Mouse (Mus musculus): Measurements from ENCODE around the gene Fam107b. TPM values are rescaled to one million over a fixed set of nuclear protein-coding genes. Genes with fewer than 3 reads are reported as not detected.

Fam107b gene
- polyA plus RNA-seq (2014; fragmentation: Nextera tagmentation; extraction: Ambion mirVana) = 34.4 and 40.0 TPM in 2 replicates

GRCm38 (mm10) chr2:3570186-3570585 lies at the start of gene Fam107b:
Fam107b (plus strand) TSS chr2:3570488.
- 72% methylated on average over 12 of the region's 12 CpGs for WGBS
- H3K4me3 ChIP-seq (ENCODE audit: low read depth, low read length) = no peak within 1 kb of the TSS
- H3K27me3 ChIP-seq (ENCODE audit: control insufficient read depth, insufficient read depth, low read length) = no peaks in the 10 kb centered on the region
- H3K9me3 ChIP-seq (ENCODE audit: control insufficient read depth, low read length) = no peaks in the 10 kb centered on the region
- no peaks in the 10 kb centered on the region for H3K36me3 ChIP-seq (ENCODE audit: control insufficient read depth, insufficient read depth, low read length)
- no peak within 1 kb of the TSS for H3K9ac ChIP-seq (replicated peaks; ENCODE audit: low read depth, low read length)
- H3K4me2 ChIP-seq (ENCODE audit: low read depth, low read length) = no peak within 1 kb of the TSS
- no peak for ATAC-seq (ENCODE audit: low read depth)
- no peaks in the 10 kb centered on the region for H3K4me1 ChIP-seq (ENCODE audit: control insufficient read depth, insufficient read depth, low read length)
- no peak within 1 kb of the TSS for H3K27ac ChIP-seq (ENCODE audit: low read depth, low read length)

- H3K27me3 ChIP-seq (ENCODE audit: control insufficient read depth, insufficient read depth, low read length) = no peaks in the 10 kb centered on the region
- H3K4me2 ChIP-seq (ENCODE audit: low read depth, low read length) = no peak overlapping the region
- no peak overlapping the region for H3K4me3 ChIP-seq (ENCODE audit: low read depth, low read length)
- H3K27ac ChIP-seq (ENCODE audit: low read depth, low read length) = no peak overlapping the region
- H3K4me1 ChIP-seq (ENCODE audit: control insufficient read depth, insufficient read depth, low read length) = no peaks in the 10 kb centered on the region
- H3K36me3 ChIP-seq (ENCODE audit: control insufficient read depth, insufficient read depth, low read length) = no peaks in the 10 kb centered on the region
- no peak for ATAC-seq (ENCODE audit: low read depth)
- H3K9ac ChIP-seq (replicated peaks; ENCODE audit: low read depth, low read length) = no peak overlapping the region
- 81% methylated on average over 4 of the region's 4 CpGs for WGBS
- no peaks in the 10 kb centered on the region for H3K9me3 ChIP-seq (ENCODE audit: control insufficient read depth, low read length)
Measured at GRCm38 (mm10) chr2:3522558-3522957, 47.7 kb upstream of the Fam107b start.

DNA sequence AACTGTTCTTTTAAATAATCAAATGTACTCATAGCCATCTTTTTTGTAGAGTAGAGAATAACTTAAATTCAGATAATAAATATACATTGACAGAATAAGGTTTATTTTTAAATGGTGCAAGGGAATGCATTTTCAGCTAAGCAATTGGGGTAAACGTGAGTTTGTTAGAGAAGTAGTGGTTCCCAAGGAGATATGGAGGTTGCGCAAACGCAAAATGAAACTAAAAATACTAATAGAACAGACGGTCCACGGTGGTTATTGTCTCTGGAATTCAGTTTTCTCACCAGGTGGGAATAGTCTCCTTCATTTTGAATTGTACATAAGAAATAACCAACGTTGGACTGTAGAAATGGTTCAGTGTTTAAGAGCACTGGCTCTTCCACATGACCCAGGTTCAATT lies 44.0 kb upstream of the Fam107b start:
- Histone ChIP-seq H3K9me3 (ENCODE audit: control insufficient read depth, low read length) (no peaks in the 10 kb centered on the region), H3K4me2 (ENCODE audit: low read depth, low read length) (no peak overlapping the region), H3K4me1 (ENCODE audit: control insufficient read depth, insufficient read depth, low read length) (no peaks in the 10 kb centered on the region), H3K9ac (replicated peaks; ENCODE audit: low read depth, low read length) (no peak overlapping the region), H3K27ac (ENCODE audit: low read depth, low read length) (no peak overlapping the region), H3K27me3 (ENCODE audit: control insufficient read depth, insufficient read depth, low read length) (no peaks in the 10 kb centered on the region), H3K36me3 (ENCODE audit: control insufficient read depth, insufficient read depth, low read length) (no peaks in the 10 kb centered on the region), H3K4me3 (ENCODE audit: low read depth, low read length) (no peak overlapping the region)
- WGBS = 83% methylated on average over 6 of the region's 6 CpGs
- no peak for ATAC-seq (ENCODE audit: low read depth)

- H3K4me3 ChIP-seq (ENCODE audit: low read depth, low read length) = no peak overlapping the region
- no peak overlapping the region for H3K27ac ChIP-seq (ENCODE audit: low read depth, low read length)
- WGBS = 62% methylated on average over 9 of the region's 9 CpGs
- no peaks in the 10 kb centered on the region for H3K9me3 ChIP-seq (ENCODE audit: control insufficient read depth, low read length)
- no peaks in the 10 kb centered on the region for H3K27me3 ChIP-seq (ENCODE audit: control insufficient read depth, insufficient read depth, low read length)
- no peaks in the 10 kb centered on the region for H3K36me3 ChIP-seq (ENCODE audit: control insufficient read depth, insufficient read depth, low read length)
- no peak overlapping the region for H3K9ac ChIP-seq (replicated peaks; ENCODE audit: low read depth, low read length)
- ATAC-seq (ENCODE audit: low read depth) = no peak
- H3K4me1 ChIP-seq (ENCODE audit: control insufficient read depth, insufficient read depth, low read length) = no peaks in the 10 kb centered on the region
- H3K4me2 ChIP-seq (ENCODE audit: low read depth, low read length) = no peak overlapping the region
Measured at GRCm38 (mm10) chr2:3541307-3542079, 28.8 kb upstream of the Fam107b start.

- Histone ChIP-seq H3K27ac (ENCODE audit: low read depth, low read length) (no peak overlapping the region), H3K9me3 (ENCODE audit: control insufficient read depth, low read length) (no peaks in the 10 kb centered on the region), H3K4me1 (ENCODE audit: control insufficient read depth, insufficient read depth, low read length) (no peaks in the 10 kb centered on the region), H3K4me2 (ENCODE audit: low read depth, low read length) (no peak overlapping the region), H3K4me3 (ENCODE audit: low read depth, low read length) (no peak overlapping the region), H3K27me3 (ENCODE audit: control insufficient read depth, insufficient read depth, low read length) (no peaks in the 10 kb centered on the region), H3K9ac (replicated peaks; ENCODE audit: low read depth, low read length) (no peak overlapping the region), H3K36me3 (ENCODE audit: control insufficient read depth, insufficient read depth, low read length) (no peaks in the 10 kb centered on the region)
- no peak for ATAC-seq (ENCODE audit: low read depth)
- WGBS = 82% methylated on average over 2 of the region's 2 CpGs
Measured at GRCm38 (mm10) chr2:3546055-3546454, 24.2 kb upstream of the Fam107b start.

GRCm38 (mm10) chr2:3546588-3546987 lies 23.7 kb upstream of the Fam107b start:
- H3K36me3 ChIP-seq (ENCODE audit: control insufficient read depth, insufficient read depth, low read length) = no peaks in the 10 kb centered on the region
- no peak overlapping the region for H3K4me3 ChIP-seq (ENCODE audit: low read depth, low read length)
- no peak for ATAC-seq (ENCODE audit: low read depth)
- no peak overlapping the region for H3K4me2 ChIP-seq (ENCODE audit: low read depth, low read length)
- no peaks in the 10 kb centered on the region for H3K27me3 ChIP-seq (ENCODE audit: control insufficient read depth, insufficient read depth, low read length)
- WGBS = 4% methylated on average over 4 of the region's 4 CpGs
- no peaks in the 10 kb centered on the region for H3K4me1 ChIP-seq (ENCODE audit: control insufficient read depth, insufficient read depth, low read length)
- no peaks in the 10 kb centered on the region for H3K9me3 ChIP-seq (ENCODE audit: control insufficient read depth, low read length)
- H3K9ac ChIP-seq (replicated peaks; ENCODE audit: low read depth, low read length) = no peak overlapping the region
- no peak overlapping the region for H3K27ac ChIP-seq (ENCODE audit: low read depth, low read length)

- H3K4me2 ChIP-seq (ENCODE audit: low read depth, low read length) = no peak overlapping the region
- no peak overlapping the region for H3K4me3 ChIP-seq (ENCODE audit: low read depth, low read length)
- H3K36me3 ChIP-seq (ENCODE audit: control insufficient read depth, insufficient read depth, low read length) = no peaks in the 10 kb centered on the region
- ATAC-seq (ENCODE audit: low read depth) = no peak
- H3K27me3 ChIP-seq (ENCODE audit: control insufficient read depth, insufficient read depth, low read length) = no peaks in the 10 kb centered on the region
- no peaks in the 10 kb centered on the region for H3K4me1 ChIP-seq (ENCODE audit: control insufficient read depth, insufficient read depth, low read length)
- H3K9ac ChIP-seq (replicated peaks; ENCODE audit: low read depth, low read length) = no peak overlapping the region
- 89% methylated on average over 11 of the region's 11 CpGs for WGBS
- no peak overlapping the region for H3K27ac ChIP-seq (ENCODE audit: low read depth, low read length)
- no peaks in the 10 kb centered on the region for H3K9me3 ChIP-seq (ENCODE audit: control insufficient read depth, low read length)
Measured at GRCm38 (mm10) chr2:3570606-3571005, 318 bp downstream of the Fam107b start.

GRCm38 (mm10) chr2:3573883-3574282 lies 3.6 kb downstream of the Fam107b start:
- no peaks in the 10 kb centered on the region for H3K4me1 ChIP-seq (ENCODE audit: control insufficient read depth, insufficient read depth, low read length)
- H3K4me3 ChIP-seq (ENCODE audit: low read depth, low read length) = no peak overlapping the region
- no peak overlapping the region for H3K4me2 ChIP-seq (ENCODE audit: low read depth, low read length)
- H3K36me3 ChIP-seq (ENCODE audit: control insufficient read depth, insufficient read depth, low read length) = no peaks in the 10 kb centered on the region
- no peak overlapping the region for H3K27ac ChIP-seq (ENCODE audit: low read depth, low read length)
- WGBS = 78% methylated on average over 7 of the region's 7 CpGs
- no peak overlapping the region for H3K9ac ChIP-seq (replicated peaks; ENCODE audit: low read depth, low read length)
- no peaks in the 10 kb centered on the region for H3K27me3 ChIP-seq (ENCODE audit: control insufficient read depth, insufficient read depth, low read length)
- H3K9me3 ChIP-seq (ENCODE audit: control insufficient read depth, low read length) = no peaks in the 10 kb centered on the region
- ATAC-seq (ENCODE audit: low read depth) = no peak

- ATAC-seq (ENCODE audit: low read depth) = no peak
- WGBS = 79% methylated on average over 1 of the region's 1 CpGs
- H3K9me3 ChIP-seq (ENCODE audit: control insufficient read depth, low read length) = no peaks in the 10 kb centered on the region
Measured at GRCm38 (mm10) chr2:3575140-3575539, 4.9 kb downstream of the Fam107b start.

More at GRCm38 (mm10) chr2:3575140-3575539, 4.9 kb downstream of the Fam107b start:
- no peak overlapping the region for H3K4me2 ChIP-seq (ENCODE audit: low read depth, low read length)
- H3K27ac ChIP-seq (ENCODE audit: low read depth, low read length) = no peak overlapping the region
- H3K27me3 ChIP-seq (ENCODE audit: control insufficient read depth, insufficient read depth, low read length) = no peaks in the 10 kb centered on the region
- no peaks in the 10 kb centered on the region for H3K4me1 ChIP-seq (ENCODE audit: control insufficient read depth, insufficient read depth, low read length)
- no peak overlapping the region for H3K4me3 ChIP-seq (ENCODE audit: low read depth, low read length)
- no peak overlapping the region for H3K9ac ChIP-seq (replicated peaks; ENCODE audit: low read depth, low read length)
- H3K36me3 ChIP-seq (ENCODE audit: control insufficient read depth, insufficient read depth, low read length) = no peaks in the 10 kb centered on the region
